Mouse (Mus musculus) thymus, postnatal 4 days (tissue): ENCODE results near the gene Eef1akmt2.
A peak's percentile ranks its signal among the peaks of the same experiment; 100 is the strongest.

Experiments
- DNase-seq: peaks from one replicate; pipeline ENCODE4 v3.0.0; 2021

The Eef1akmt2 gene

GRCm38 (mm10) chr7:132809721-132810120 lies 42.8 kb downstream of the Eef1akmt2 start:
- peak; percentile 10 for DNase-seq

- peak; percentile 57 for DNase-seq
Measured at GRCm38 (mm10) chr7:132808841-132809682, 43.4 kb downstream of the Eef1akmt2 start.

GRCm38 (mm10) chr7:132808051-132808796 lies 44.2 kb downstream of the Eef1akmt2 start:
- DNase-seq, result peak; percentile 17

GRCm38 (mm10) chr7:132806926-132807857 lies 45.3 kb downstream of the Eef1akmt2 start:
- DNase-seq, result peak; percentile 19

GRCm38 (mm10) chr7:132806286-132806685 lies 46.2 kb downstream of the Eef1akmt2 start:
- DNase-seq, result no peak

GRCm38 (mm10) chr7:132804951-132805350 lies 47.5 kb downstream of the Eef1akmt2 start:
- DNase-seq, result peak; percentile 15

- no peak for DNase-seq
Measured at GRCm38 (mm10) chr7:132804461-132804860, 48.0 kb downstream of the Eef1akmt2 start.

GRCm38 (mm10) chr7:132803962-132804361 lies 48.5 kb downstream of the Eef1akmt2 start:
- DNase-seq, result peak; percentile 63

GRCm38 (mm10) chr7:132803336-132803735 lies 49.1 kb downstream of the Eef1akmt2 start:
- DNase-seq, result no peak

- DNase-seq, result no peak
Measured at GRCm38 (mm10) chr7:132802691-132803090, 49.8 kb downstream of the Eef1akmt2 start.

GRCm38 (mm10) chr7:132802066-132802465 lies 50.4 kb downstream of the Eef1akmt2 start:
- DNase-seq, result no peak

GRCm38 (mm10) chr7:132801509-132801908 lies 51.0 kb downstream of the Eef1akmt2 start:
- no peak for DNase-seq

GRCm38 (mm10) chr7:132800868-132801267 lies 51.6 kb downstream of the Eef1akmt2 start:
- DNase-seq, result no peak

- no peak for DNase-seq
Measured at GRCm38 (mm10) chr7:132799119-132800016, 53.1 kb downstream of the Eef1akmt2 start.

GRCm38 (mm10) chr7:132795141-132795540 lies 57.3 kb downstream of the Eef1akmt2 start:
- DNase-seq, result no peak

- DNase-seq, result peak; percentile 32
Measured at GRCm38 (mm10) chr7:132793467-132793866, 59.0 kb downstream of the Eef1akmt2 start.

GRCm38 (mm10) chr7:132790447-132791219 lies 61.8 kb downstream of the Eef1akmt2 start:
- DNase-seq, result no peak

- DNase-seq, result no peak
Measured at GRCm38 (mm10) chr7:132788826-132789225, 63.6 kb downstream of the Eef1akmt2 start.

GRCm38 (mm10) chr7:132787496-132788190 lies 64.8 kb downstream of the Eef1akmt2 start:
- DNase-seq, result no peak

- DNase-seq, result no peak
Measured at GRCm38 (mm10) chr7:132787022-132787421, 65.5 kb downstream of the Eef1akmt2 start.
